Mouse (Mus musculus) CD4-positive, CD25-positive, alpha-beta regulatory T cell, adult 4 months (primary cell): ENCODE data around the gene Cdc34. TPM values are rescaled to one million over a fixed set of nuclear protein-coding genes. Genes with fewer than 3 reads are reported as not detected.

Experiments used
- ATAC-seq: one replicate; pipeline ENCODE4 v1.8.0; 2017
- polyA plus RNA-seq, 2 experiments: library from polyadenylated mRNA; unstranded; fragments of 100-300 nt; shearing (Covaris generic); gene quantifications; one replicate each; pipeline ENCODE4 v1.2.1; 2017

The Cdc34 gene
- polyA plus RNA-seq, 2 experiments from 2014 or later: 20.8 to 27.3 TPM

GRCm38 (mm10) chr10:79721089-79721488, 39.1 kb downstream of the Cdc34 start:
- no peak for ATAC-seq

DNA sequence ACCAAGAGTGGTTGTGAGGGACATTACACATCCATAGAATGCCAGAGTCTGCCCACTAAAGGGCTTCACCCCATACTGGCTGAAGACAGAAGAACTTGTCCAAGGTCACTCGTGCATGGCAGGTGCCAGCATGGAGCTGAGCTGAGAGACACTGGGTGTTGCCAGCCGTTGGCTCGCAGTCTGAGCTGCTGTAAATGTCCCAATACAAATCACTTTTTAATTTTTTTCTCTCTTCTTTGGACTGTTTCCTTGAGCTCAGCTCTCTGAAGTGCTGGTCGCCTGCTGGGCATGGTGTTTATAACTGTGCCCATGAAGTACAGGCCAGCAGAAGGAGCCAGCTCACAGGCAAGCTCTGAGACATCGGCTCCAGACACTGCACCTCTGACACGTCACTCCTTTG, 41.1 kb downstream of the Cdc34 start:
- ATAC-seq: no peak

GRCm38 (mm10) chr10:79723692-79724091, 41.7 kb downstream of the Cdc34 start:
- no peak for ATAC-seq

GRCm38 (mm10) chr10:79726090-79726489, 44.1 kb downstream of the Cdc34 start:
- no peak for ATAC-seq

DNA sequence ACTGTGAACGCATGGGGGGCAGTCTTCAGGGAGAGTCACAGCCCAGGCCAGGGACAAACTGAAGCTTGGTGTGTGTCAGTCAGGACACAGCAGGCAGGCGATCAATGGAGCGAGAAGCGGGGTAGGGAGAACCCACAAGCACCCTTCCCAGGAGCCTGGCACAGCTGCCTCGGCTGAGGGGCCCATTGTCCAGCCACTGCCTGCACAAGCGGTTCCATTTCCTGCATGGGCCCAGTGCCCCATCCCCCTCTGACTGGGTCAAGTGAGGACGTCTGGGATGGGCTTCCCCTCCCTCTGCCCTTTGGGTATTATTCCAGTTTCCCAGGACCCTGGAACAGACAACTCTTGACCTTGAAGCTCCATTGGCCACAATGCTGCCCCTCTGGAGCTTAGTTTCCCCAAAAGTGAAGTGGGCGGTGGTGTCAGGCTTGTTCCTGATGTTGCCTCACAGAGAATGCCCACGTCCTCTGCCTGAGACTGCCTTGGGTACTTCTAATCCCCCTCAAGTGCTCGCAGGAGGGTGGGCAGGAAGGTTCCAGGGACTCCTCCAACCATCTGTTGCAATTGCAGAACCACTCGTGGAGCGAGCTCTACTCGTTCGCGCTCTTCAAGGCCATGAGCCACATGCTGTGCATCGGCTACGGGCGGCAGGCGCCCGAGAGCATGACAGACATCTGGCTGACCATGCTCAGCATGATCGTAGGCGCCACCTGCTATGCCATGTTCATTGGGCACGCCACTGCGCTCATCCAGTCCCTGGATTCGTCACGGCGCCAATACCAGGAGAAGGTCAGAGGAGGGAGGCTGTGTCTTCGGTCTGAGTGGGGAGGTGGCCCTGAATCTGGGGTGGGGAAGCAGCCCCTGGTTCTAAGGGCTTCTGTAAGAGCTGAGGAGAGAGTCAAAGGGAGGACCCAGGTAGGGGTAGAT, 46.6 kb downstream of the Cdc34 start:
- ATAC-seq: no peak

DNA sequence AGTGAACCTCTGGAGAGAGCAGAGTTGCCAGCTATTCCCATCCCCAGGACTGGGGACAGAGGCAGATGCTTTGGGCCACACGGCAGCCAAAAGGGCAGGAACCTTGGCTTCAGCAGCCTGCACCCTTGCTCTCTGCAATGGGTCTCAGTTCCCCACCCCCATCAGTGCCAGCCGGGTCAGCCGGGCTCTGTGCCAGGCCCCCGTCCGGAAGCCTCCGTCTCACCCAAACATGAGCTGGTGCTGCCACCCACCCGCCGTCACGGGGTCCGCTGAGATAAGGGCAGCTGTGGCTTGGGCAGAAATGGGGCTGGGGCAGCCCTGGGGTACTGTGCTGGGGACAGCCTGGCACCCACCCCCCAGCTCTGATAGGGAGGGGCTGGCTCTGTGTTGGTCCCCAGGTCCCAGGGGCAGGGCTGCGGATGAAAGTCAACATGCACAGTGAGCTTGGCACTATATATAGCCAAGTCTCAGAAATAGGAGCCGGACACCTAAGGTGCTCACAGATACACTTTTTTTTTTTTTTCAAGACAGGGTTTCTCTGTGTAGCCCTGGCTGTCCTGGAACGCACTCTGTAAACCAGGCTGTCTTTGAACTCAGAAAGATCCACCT, 47.5 kb downstream of the Cdc34 start:
- ATAC-seq: no peak

DNA sequence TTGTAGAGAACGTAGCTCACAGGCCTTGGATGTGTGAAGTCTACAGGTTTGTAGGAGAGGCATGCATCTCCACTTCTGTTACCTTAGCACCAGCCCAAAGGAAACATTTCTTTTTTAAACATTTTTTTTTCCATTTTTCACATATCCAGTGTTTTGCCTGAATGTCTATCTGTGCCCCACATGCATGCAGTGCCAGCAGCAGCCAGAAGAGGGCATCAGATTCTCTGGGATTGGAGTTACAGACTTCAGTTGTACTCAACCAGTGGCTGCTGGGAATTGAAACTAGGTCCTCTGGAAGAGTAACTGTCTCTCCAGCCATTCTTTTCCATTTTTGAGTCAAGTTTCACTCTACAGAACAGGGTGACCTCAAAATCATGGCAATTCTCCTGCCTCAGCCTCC, 50.5 kb downstream of the Cdc34 start:
- ATAC-seq: no peak

DNA sequence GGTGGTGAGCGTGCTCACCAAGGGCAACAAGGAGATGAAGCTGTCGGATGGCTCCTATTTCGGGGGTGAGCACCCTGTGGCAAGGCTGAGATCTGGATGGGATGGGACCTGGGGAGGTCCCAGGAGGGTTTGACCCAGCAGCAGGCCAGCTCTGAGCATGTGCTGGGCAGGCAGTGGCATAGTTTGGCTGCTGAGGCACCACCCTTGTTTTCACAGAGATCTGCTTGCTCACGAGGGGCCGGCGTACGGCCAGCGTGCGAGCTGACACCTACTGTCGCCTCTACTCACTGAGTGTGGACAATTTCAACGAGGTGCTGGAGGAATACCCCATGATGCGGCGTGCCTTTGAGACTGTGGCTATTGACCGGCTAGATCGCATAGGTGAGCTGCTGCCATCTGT, 51.9 kb downstream of the Cdc34 start:
- no peak for ATAC-seq

DNA sequence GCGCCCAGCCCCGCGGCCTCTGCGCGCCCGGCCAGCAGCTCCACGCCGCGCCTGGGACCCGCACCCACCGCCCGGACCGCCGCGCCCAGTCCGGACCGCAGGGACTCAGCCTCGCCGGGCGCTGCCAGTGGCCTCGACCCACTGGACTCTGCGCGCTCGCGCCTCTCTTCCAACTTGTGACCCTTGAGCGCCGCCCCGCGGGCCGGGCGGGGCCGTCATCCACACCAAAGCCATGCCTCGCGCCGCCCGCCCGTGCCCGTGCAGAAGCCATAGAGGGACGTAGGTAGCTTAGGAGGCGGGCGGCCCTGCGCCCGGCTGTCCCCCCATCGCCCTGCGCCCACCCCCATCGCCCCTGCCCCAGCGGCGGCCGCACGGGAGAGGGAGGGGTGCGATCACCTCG, 53.4 kb downstream of the Cdc34 start:
- no peak for ATAC-seq

GRCm38 (mm10) chr10:79736706-79737105, 54.7 kb downstream of the Cdc34 start:
- ATAC-seq: no peak

Other genes with a start within 250 kb of the Cdc34 start
- not detected for gene Vmn2r83, start 213.5 kb upstream of the Cdc34 start, polyA plus RNA-seq
- gene Plpp2, start 148.4 kb upstream of the Cdc34 start, polyA plus RNA-seq: 1 to 10 TPM; 2.8 to 3.8 TPM
- gene Mier2, start 127.0 kb upstream of the Cdc34 start, polyA plus RNA-seq: 10 to 100 TPM; 14.4 to 15.1 TPM
- gene Theg, start 94.9 kb upstream of the Cdc34 start, polyA plus RNA-seq: not detected
- not detected for gene C2cd4c, start 68.2 kb upstream of the Cdc34 start, polyA plus RNA-seq
- gene Shc2, start 44.3 kb upstream of the Cdc34 start, polyA plus RNA-seq: not detected
- not detected for gene Odf3l2, start 36.5 kb upstream of the Cdc34 start, polyA plus RNA-seq
- gene Madcam1, start 17.6 kb upstream of the Cdc34 start, polyA plus RNA-seq: under 1 TPM; 0.23 to 0.73 TPM
- gene Tpgs1, start 12.8 kb upstream of the Cdc34 start, polyA plus RNA-seq: 10 to 100 TPM; 16.6 to 19.5 TPM
- 1 to 10 TPM in 1 of 2 experiments, under 1 TPM in 1; 0.49 to 1.1 TPM for gene Gzmm, start 6.8 kb downstream of the Cdc34 start, polyA plus RNA-seq
- gene Bsg, start 22.3 kb downstream of the Cdc34 start, polyA plus RNA-seq: 100 to 1,000 TPM; 127 to 129 TPM
- gene Hcn2, start 34.4 kb downstream of the Cdc34 start, polyA plus RNA-seq: not detected
- gene Polrmt, start 64.4 kb downstream of the Cdc34 start, polyA plus RNA-seq: 10 to 100 TPM; 18.0 to 23.4 TPM
- not detected for gene Fgf22, start 72.9 kb downstream of the Cdc34 start, polyA plus RNA-seq
- gene Rnf126, start 84.8 kb downstream of the Cdc34 start, polyA plus RNA-seq: 1 to 10 TPM; 3.4 to 3.5 TPM
- under 1 TPM in 1 of 2 experiments, not detected in 1; 0.53 TPM for gene Fstl3, start 95.1 kb downstream of the Cdc34 start, polyA plus RNA-seq
- gene Prss57, start 108.8 kb downstream of the Cdc34 start, polyA plus RNA-seq: not detected
- gene Palm, start 111.4 kb downstream of the Cdc34 start, polyA plus RNA-seq: under 1 TPM in 1 of 2 experiments, not detected in 1; 0.23 TPM
- gene Misp, start 138.8 kb downstream of the Cdc34 start, polyA plus RNA-seq: under 1 TPM in 1 of 2 experiments, not detected in 1; 0.27 TPM
- 100 to 1,000 TPM; 103 to 274 TPM for gene Ptbp1, start 172.2 kb downstream of the Cdc34 start, polyA plus RNA-seq
- gene Prtn3, start 192.3 kb downstream of the Cdc34 start, polyA plus RNA-seq: not detected
- gene Plppr3, start 192.4 kb downstream of the Cdc34 start, polyA plus RNA-seq: 1 to 10 TPM; 2.1 to 4.5 TPM
- gene Elane, start 204.1 kb downstream of the Cdc34 start, polyA plus RNA-seq: not detected
- not detected for gene Cfd, start 208.7 kb downstream of the Cdc34 start, polyA plus RNA-seq
- gene Med16, start 226.7 kb downstream of the Cdc34 start, polyA plus RNA-seq: 1 to 10 TPM; 5.0 to 7.7 TPM
- gene Gm26602, start 228.7 kb downstream of the Cdc34 start, polyA plus RNA-seq: not detected
- gene Kiss1r, start 234.8 kb downstream of the Cdc34 start, polyA plus RNA-seq: under 1 TPM in 1 of 2 experiments, not detected in 1; 0.09 TPM
- gene R3hdm4, start 239.0 kb downstream of the Cdc34 start, polyA plus RNA-seq: 100 to 1,000 TPM in 1 of 2 experiments, 10 to 100 TPM in 1; 93.5 to 104 TPM
- gene Arid3a, start 244.8 kb downstream of the Cdc34 start, polyA plus RNA-seq: 1 to 10 TPM; 2.7 to 3.3 TPM